Mouse (Mus musculus): ENCODE measurements around the gene Hsd17b14. TPM values are rescaled to one million over a fixed set of nuclear protein-coding genes. Genes with fewer than 3 reads are reported as not detected.

Gene Hsd17b14
- total and polyA plus RNA-seq, 3 experiments = 6.0 to 34.9 (median 8.2) TPM

DNA sequence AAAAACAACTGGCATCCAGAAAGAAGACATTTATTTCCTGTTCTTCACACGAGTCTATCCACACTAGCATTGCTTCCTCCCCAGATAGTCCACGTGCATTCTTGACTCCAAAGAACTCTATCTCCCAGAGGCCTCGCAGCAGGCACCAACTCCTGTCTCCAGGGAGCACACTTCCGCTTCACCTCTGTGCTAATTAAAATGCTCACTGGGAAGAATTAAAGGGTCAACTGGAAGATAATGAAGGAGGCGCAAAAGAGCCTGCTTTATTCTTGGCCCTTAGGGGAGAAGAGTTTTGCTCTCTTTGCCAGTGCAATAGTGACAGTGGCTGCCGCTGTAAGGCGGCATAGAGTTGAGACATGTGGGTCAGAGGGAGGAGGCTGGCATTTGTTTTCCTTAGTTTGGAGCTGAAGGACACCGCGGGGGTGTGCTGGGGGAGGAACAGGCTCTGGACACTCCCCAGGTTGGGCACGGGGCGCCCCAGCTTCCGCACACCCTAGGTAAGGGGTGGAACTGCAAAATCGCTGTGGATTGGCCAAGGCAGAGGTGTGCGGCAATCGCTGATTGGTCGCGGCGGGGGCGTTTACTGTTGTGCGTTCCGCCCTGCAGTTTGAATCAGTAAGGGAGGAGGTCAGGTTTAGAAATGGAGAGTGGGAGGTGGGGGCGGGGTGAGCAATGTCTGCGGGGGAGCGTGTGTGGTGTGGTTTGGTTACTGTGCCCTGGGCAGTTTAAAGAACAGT lies 13.3 kb downstream of the Hsd17b14 start:
- no peaks in the 10 kb centered on the region for H3K27me3 ChIP-seq (ENCODE audit: insufficient read depth, low read length)
- H3K36me3 ChIP-seq (replicated peaks) = peaks cover 17% of the 10 kb centered on the region
- H3K9me3 ChIP-seq (replicated peaks) = no peaks in the 10 kb centered on the region
- DNase-seq (ENCODE audit: low spot score) (peak; percentile 92), ATAC-seq (ENCODE audit: extremely low read depth, insufficient number of reproducible peaks, low FRiP score, poor library complexity, severe bottlenecking) (peak; percentile 87)
- no peak for TF ChIP-seq CTCF (IDR thresholded peaks at IDR 0.05; ENCODE audit: low read depth, low read length)
- no peak for TF ChIP-seq GATA1 (IDR thresholded peaks at IDR 0.05; ENCODE audit: borderline replicate concordance, low read length)
- no peak for TF ChIP-seq GATA2 (IDR thresholded peaks at IDR 0.05; ENCODE audit: borderline replicate concordance, low read depth, low read length)
- TF ChIP-seq POLR2AphosphoS5 (IDR thresholded peaks at IDR 0.05; ENCODE audit: insufficient replicate concordance, low read depth, low read length) = no peak
- TF ChIP-seq TAL1 (conservative IDR thresholded peaks at IDR 0.05; ENCODE audit: low read depth, low read length) = no peak
- peak overlapping the region; percentile 65 for H3K4me3 ChIP-seq (ENCODE audit: low read depth, low read length)
- H3K4me1 ChIP-seq (ENCODE audit: insufficient read depth, low read depth, low read length) = peaks cover 72% of the 10 kb centered on the region

DNA sequence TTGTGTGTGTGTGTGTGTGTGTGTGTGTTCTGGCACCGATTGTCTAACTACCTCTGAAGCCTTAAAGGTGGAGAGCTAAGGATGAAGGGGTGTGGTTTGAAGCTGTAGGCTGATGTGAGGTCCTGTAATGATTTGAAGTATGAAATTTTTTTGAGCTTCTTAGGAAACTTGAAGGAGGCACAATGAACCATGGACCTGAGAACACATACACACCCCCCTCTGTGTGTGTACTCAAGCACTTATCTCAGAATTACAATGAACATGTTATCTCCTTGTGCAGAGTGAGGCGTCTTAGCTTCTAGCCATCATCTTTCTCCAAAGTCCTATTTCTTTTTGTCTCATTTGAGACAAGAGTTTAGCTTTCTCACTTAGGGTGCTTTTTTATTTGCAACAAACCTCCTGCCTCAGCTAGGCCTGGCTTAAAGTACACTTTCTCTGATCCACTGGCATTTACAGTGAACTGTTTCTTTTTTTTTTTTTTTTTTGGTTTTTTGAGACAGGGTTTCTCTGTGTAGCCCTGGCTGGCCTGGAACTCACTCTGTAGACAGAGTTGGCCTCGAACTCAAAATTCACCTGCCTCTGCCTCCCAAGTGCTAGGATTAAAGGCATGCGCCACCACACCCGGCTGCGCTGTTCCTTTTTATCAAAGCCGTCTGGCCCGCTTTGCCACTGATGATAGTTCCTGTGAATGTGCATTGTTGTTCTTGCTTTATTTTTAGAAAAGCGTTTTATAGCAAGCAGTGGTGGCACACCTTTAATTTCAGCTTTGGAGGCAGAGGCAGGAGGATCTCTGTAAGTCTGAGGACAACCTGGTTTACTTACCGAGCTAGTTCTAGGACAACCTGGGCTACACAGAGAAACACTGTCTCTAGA lies 14.1 kb downstream of the Hsd17b14 start:
- TF ChIP-seq TAL1 (conservative IDR thresholded peaks at IDR 0.05; ENCODE audit: low read depth, low read length) = peak; percentile 69
- TF ChIP-seq CTCF (IDR thresholded peaks at IDR 0.05; ENCODE audit: low read depth, low read length) = no peak
- 0 out of 2 replicates have a peak, but pooled peaks have one; percentile 53 for TF ChIP-seq POLR2AphosphoS5 (IDR thresholded peaks at IDR 0.05; ENCODE audit: insufficient replicate concordance, low read depth, low read length)
- H3K4me1 ChIP-seq (ENCODE audit: insufficient read depth, low read depth, low read length) = peaks cover 78% of the 10 kb centered on the region
- DNase-seq (ENCODE audit: low spot score) = peak; percentile 31
- no peaks in the 10 kb centered on the region for H3K27me3 ChIP-seq (ENCODE audit: insufficient read depth, low read length)
- peaks cover 26% of the 10 kb centered on the region for H3K36me3 ChIP-seq (replicated peaks)
- no peaks in the 10 kb centered on the region for H3K9me3 ChIP-seq (replicated peaks)
- peak; percentile 29; the same call in 1 of the 2 replicates for ATAC-seq (ENCODE audit: extremely low read depth, insufficient number of reproducible peaks, low FRiP score, poor library complexity, severe bottlenecking)
- peak overlapping the region; percentile 65; the same call in 1 of the 2 replicates for H3K4me3 ChIP-seq (ENCODE audit: low read depth, low read length)

DNA sequence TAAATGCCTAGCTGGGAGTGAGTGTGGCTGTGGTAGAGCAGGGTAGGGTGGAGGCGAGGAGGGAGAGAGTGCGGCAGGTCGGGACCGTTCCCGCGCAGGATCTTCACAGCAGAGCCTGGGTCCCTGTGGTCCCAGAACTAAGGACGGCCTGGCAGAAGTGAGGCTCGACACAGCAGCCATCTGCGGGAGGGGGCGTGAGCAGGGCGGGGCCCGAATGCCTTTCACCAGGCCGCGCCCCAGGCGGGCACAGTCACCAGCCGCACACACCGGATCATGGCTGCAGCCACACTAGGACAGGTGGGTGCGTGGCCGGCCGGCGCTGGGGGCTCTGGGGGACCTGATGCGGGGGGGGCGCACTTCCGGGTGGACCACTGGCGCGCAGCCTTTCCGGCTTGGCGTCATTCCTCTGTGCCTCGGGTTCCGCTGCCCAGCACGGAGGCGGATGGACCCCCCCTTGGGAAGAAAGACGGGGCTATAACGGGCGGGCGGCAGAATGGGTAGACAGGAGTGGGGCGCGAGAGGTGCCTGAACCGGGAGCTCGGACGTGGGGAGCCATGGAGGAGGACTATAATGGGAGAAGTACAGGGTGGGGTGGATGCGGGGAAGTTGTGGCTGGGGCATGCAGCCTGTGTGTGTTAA lies 15.5 kb downstream of the Hsd17b14 start, which contains the start of gene Bcat2:
TSS of gene Bcat2 (plus strand) at position 51 of the 639 bp plus-strand sequence.
- Histone ChIP-seq H3K27me3 (ENCODE audit: insufficient read depth, low read length) (no peaks in the 10 kb centered on the region), H3K9me3 (replicated peaks) (no peaks in the 10 kb centered on the region), H3K36me3 (replicated peaks) (peaks cover 40% of the 10 kb centered on the region), H3K4me1 (ENCODE audit: insufficient read depth, low read depth, low read length) (peaks cover 85% of the 10 kb centered on the region), H3K4me3 (ENCODE audit: low read depth, low read length) (peak within 1 kb of the TSS; percentile 80)
- peak; percentile 68 for DNase-seq (ENCODE audit: low spot score)
- peak; percentile 26; the same call in 1 of the 2 replicates for ATAC-seq (ENCODE audit: extremely low read depth, insufficient number of reproducible peaks, low FRiP score, poor library complexity, severe bottlenecking)
- TF ChIP-seq GATA1 (IDR thresholded peaks at IDR 0.05; ENCODE audit: borderline replicate concordance, low read length) (no peak), GATA2 (IDR thresholded peaks at IDR 0.05; ENCODE audit: borderline replicate concordance, low read depth, low read length) (no peak), TAL1 (conservative IDR thresholded peaks at IDR 0.05; ENCODE audit: low read depth, low read length) (no peak), CTCF (IDR thresholded peaks at IDR 0.05; ENCODE audit: low read depth, low read length) (no peak), POLR2AphosphoS5 (IDR thresholded peaks at IDR 0.05; ENCODE audit: insufficient replicate concordance, low read depth, low read length) (no peak)

DNA sequence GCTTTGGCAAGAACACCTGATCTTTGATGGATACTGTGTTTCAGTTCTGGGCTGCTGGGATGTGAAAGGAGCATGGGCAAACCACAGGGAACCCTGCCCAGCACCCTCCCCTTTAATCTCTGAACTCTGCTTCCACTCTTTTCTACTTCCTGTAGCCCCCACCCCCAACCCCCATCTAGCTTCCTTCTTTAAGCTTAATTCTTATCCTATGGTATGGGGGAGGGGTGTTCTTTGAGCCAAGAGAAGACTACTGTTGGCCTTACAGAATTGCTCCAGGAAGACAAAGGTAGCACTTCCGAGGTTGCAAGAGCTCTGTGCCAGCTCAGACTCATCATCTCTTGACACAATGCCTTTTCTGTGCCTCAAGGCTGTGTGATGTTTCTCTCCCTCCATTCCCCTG lies 17.3 kb downstream of the Hsd17b14 start:
- no peak for ATAC-seq (ENCODE audit: extremely low read depth, insufficient number of reproducible peaks, low FRiP score, poor library complexity, severe bottlenecking)

DNA sequence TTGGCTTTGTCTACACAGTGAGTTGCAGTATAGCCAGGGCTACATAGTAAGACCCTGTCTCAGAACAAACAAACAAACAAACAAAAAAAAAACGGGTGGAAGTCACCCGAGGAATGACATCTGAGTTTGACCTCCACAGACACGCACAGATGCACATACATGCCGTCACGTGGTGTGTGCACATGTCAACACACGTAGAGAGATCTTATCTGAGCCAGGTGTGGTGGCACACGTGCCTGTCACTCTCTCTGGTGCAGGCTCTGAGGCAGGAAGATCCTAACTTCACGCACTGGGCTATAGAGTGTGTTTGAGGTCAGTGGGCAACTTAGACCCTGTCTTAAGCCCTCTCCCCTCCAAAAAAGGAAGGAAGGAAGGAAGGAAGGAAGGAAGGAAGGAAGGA lies 19.3 kb downstream of the Hsd17b14 start:
- ATAC-seq (ENCODE audit: extremely low read depth, insufficient number of reproducible peaks, low FRiP score, poor library complexity, severe bottlenecking) = no peak
- no peak overlapping the region for H3K4me3 ChIP-seq (ENCODE audit: low read depth, low read length)
- H3K9me3 ChIP-seq (replicated peaks) = no peaks in the 10 kb centered on the region
- H3K4me1 ChIP-seq (ENCODE audit: insufficient read depth, low read depth, low read length) = peaks cover 59% of the 10 kb centered on the region
- no peak for TF ChIP-seq GATA2 (IDR thresholded peaks at IDR 0.05; ENCODE audit: borderline replicate concordance, low read depth, low read length)
- no peak for TF ChIP-seq TAL1 (conservative IDR thresholded peaks at IDR 0.05; ENCODE audit: low read depth, low read length)
- no peak for TF ChIP-seq GATA1 (IDR thresholded peaks at IDR 0.05; ENCODE audit: borderline replicate concordance, low read length)
- TF ChIP-seq POLR2AphosphoS5 (IDR thresholded peaks at IDR 0.05; ENCODE audit: insufficient replicate concordance, low read depth, low read length) = no peak
- TF ChIP-seq CTCF (IDR thresholded peaks at IDR 0.05; ENCODE audit: low read depth, low read length) = no peak
- peaks cover 61% of the 10 kb centered on the region for H3K36me3 ChIP-seq (replicated peaks)
- H3K27me3 ChIP-seq (ENCODE audit: insufficient read depth, low read length) = no peaks in the 10 kb centered on the region
- DNase-seq (ENCODE audit: low spot score) = no peak

More for the DNA sequence above, 17.3 kb downstream of the Hsd17b14 start:
- DNase-seq (ENCODE audit: low spot score) = no peak
- no peaks in the 10 kb centered on the region for H3K9me3 ChIP-seq (replicated peaks)
- H3K36me3 ChIP-seq (replicated peaks) = peaks cover 48% of the 10 kb centered on the region
- no peaks in the 10 kb centered on the region for H3K27me3 ChIP-seq (ENCODE audit: insufficient read depth, low read length)
- no peak for TF ChIP-seq POLR2AphosphoS5 (IDR thresholded peaks at IDR 0.05; ENCODE audit: insufficient replicate concordance, low read depth, low read length)
- no peak for TF ChIP-seq TAL1 (conservative IDR thresholded peaks at IDR 0.05; ENCODE audit: low read depth, low read length)
- no peak for TF ChIP-seq GATA2 (IDR thresholded peaks at IDR 0.05; ENCODE audit: borderline replicate concordance, low read depth, low read length)
- TF ChIP-seq GATA1 (IDR thresholded peaks at IDR 0.05; ENCODE audit: borderline replicate concordance, low read length) = no peak
- H3K4me3 ChIP-seq (ENCODE audit: low read depth, low read length) = peak overlapping the region; percentile 80; the same call in 1 of the 2 replicates
- peaks cover 75% of the 10 kb centered on the region for H3K4me1 ChIP-seq (ENCODE audit: insufficient read depth, low read depth, low read length)
